Mouse (Mus musculus) right cerebral cortex, adult 2 months (tissue): ENCODE measurements around the gene Dnal4.

Experiments used
- DNase-seq, 2 experiments: peaks; one replicate each; pipeline ENCODE4 v3.0.0; 2021 to 2022; ENCODE audit warnings: low spot score in 2 of 2

The Dnal4 gene

GRCm38 (mm10) chr15:79800701-79801100, 23.1 kb upstream of the Dnal4 start:
- no peak for DNase-seq

GRCm38 (mm10) chr15:79798591-79798990, 20.9 kb upstream of the Dnal4 start:
- peak in 1 of 2 experiments; percentile 71 for DNase-seq

GRCm38 (mm10) chr15:79797680-79798079, 20.0 kb upstream of the Dnal4 start:
- DNase-seq, result no peak

- no peak for DNase-seq
These were observed 19.4 kb upstream of the Dnal4 start for GRCm38 (mm10) chr15:79797096-79797495.

GRCm38 (mm10) chr15:79796256-79796655, 18.6 kb upstream of the Dnal4 start:
- peak; percentile 68 to 83 for DNase-seq

- DNase-seq, result no peak
These were observed 16.5 kb upstream of the Dnal4 start for GRCm38 (mm10) chr15:79794173-79794572.

GRCm38 (mm10) chr15:79793076-79793475, 15.4 kb upstream of the Dnal4 start:
- DNase-seq, result no peak

- no peak for DNase-seq
These were observed 14.8 kb upstream of the Dnal4 start for GRCm38 (mm10) chr15:79792455-79792854.

GRCm38 (mm10) chr15:79791502-79791901, 13.9 kb upstream of the Dnal4 start:
- no peak for DNase-seq

- DNase-seq, result no peak
These were observed 13.3 kb upstream of the Dnal4 start for GRCm38 (mm10) chr15:79790905-79791304.

GRCm38 (mm10) chr15:79790111-79790510, 12.5 kb upstream of the Dnal4 start:
- DNase-seq, result no peak

- no peak for DNase-seq
These were observed 10.2 kb upstream of the Dnal4 start for GRCm38 (mm10) chr15:79787815-79788214.

- no peak for DNase-seq
These were observed 7.4 kb upstream of the Dnal4 start for GRCm38 (mm10) chr15:79785056-79785455.

- peak; percentile 71 to 80 for DNase-seq
These were observed 2.0 kb downstream of the Dnal4 start for GRCm38 (mm10) chr15:79775662-79776061.

- peak; percentile 95 to 97 for DNase-seq
These were observed 3.3 kb downstream of the Dnal4 start for GRCm38 (mm10) chr15:79774117-79775027.

GRCm38 (mm10) chr15:79770629-79771240, 6.9 kb downstream of the Dnal4 start:
- DNase-seq, result peak; percentile 77 to 81

GRCm38 (mm10) chr15:79768302-79768701, 9.3 kb downstream of the Dnal4 start:
- DNase-seq, result no peak

GRCm38 (mm10) chr15:79767327-79767961, 10.2 kb downstream of the Dnal4 start:
- DNase-seq, result no peak

GRCm38 (mm10) chr15:79766586-79767071, 11.0 kb downstream of the Dnal4 start:
- DNase-seq, result no peak

- no peak for DNase-seq
These were observed 11.5 kb downstream of the Dnal4 start for GRCm38 (mm10) chr15:79766168-79766567.

- no peak for DNase-seq
These were observed 12.3 kb downstream of the Dnal4 start for GRCm38 (mm10) chr15:79765361-79765760.

- peak; percentile 77 to 84 for DNase-seq
These were observed 12.9 kb downstream of the Dnal4 start for GRCm38 (mm10) chr15:79764539-79765267.
